Mouse (Mus musculus) cerebellum, adult 9-10 months (tissue): ENCODE data around the gene Rnf182.

Experiments
- DNase-seq: peaks from one replicate; pipeline ENCODE4 v3.0.0; 2022

Rnf182 gene

GRCm38 (mm10) chr13:43614667-43615066 lies 843 bp upstream of the Rnf182 start:
- no peak for DNase-seq

GRCm38 (mm10) chr13:43615194-43615576 lies 325 bp upstream of the Rnf182 start:
- no peak for DNase-seq

- DNase-seq = peak; percentile 86
Observed at GRCm38 (mm10) chr13:43616551-43616950, 1.0 kb downstream of the Rnf182 start.

- no peak for DNase-seq
Observed at GRCm38 (mm10) chr13:43619550-43620175, 4.2 kb downstream of the Rnf182 start.

- no peak for DNase-seq
Observed at GRCm38 (mm10) chr13:43627922-43628321, 12.4 kb downstream of the Rnf182 start.

GRCm38 (mm10) chr13:43629785-43630184 lies 14.3 kb downstream of the Rnf182 start:
- peak; percentile 98 for DNase-seq

GRCm38 (mm10) chr13:43631266-43631665 lies 15.8 kb downstream of the Rnf182 start:
- no peak for DNase-seq

GRCm38 (mm10) chr13:43633024-43633423 lies 17.5 kb downstream of the Rnf182 start:
- no peak for DNase-seq

GRCm38 (mm10) chr13:43637720-43638119 lies 22.2 kb downstream of the Rnf182 start:
- peak; percentile 77 for DNase-seq

GRCm38 (mm10) chr13:43644991-43645390 lies 29.5 kb downstream of the Rnf182 start:
- DNase-seq = peak; percentile 73

- DNase-seq = no peak
Observed at GRCm38 (mm10) chr13:43648556-43648955, 33.0 kb downstream of the Rnf182 start.

- DNase-seq = no peak
Observed at GRCm38 (mm10) chr13:43651277-43651676, 35.8 kb downstream of the Rnf182 start.

GRCm38 (mm10) chr13:43654091-43654490 lies 38.6 kb downstream of the Rnf182 start:
- no peak for DNase-seq

GRCm38 (mm10) chr13:43663225-43663624 lies 47.7 kb downstream of the Rnf182 start:
- no peak for DNase-seq

GRCm38 (mm10) chr13:43666130-43666529 lies 50.6 kb downstream of the Rnf182 start:
- no peak for DNase-seq

GRCm38 (mm10) chr13:43666920-43667319 lies 51.4 kb downstream of the Rnf182 start:
- DNase-seq = no peak

GRCm38 (mm10) chr13:43677159-43677882 lies 61.8 kb downstream of the Rnf182 start:
- DNase-seq = no peak

GRCm38 (mm10) chr13:43677883-43678244 lies 62.4 kb downstream of the Rnf182 start:
- no peak for DNase-seq

- DNase-seq = peak; percentile 89
Observed at GRCm38 (mm10) chr13:43684499-43684994, 69.0 kb downstream of the Rnf182 start.

GRCm38 (mm10) chr13:43688065-43688464 lies 72.6 kb downstream of the Rnf182 start:
- DNase-seq = no peak

GRCm38 (mm10) chr13:43691755-43692154 lies 76.2 kb downstream of the Rnf182 start:
- DNase-seq = no peak

- DNase-seq = no peak
Observed at GRCm38 (mm10) chr13:43695521-43695920, 80.0 kb downstream of the Rnf182 start.

GRCm38 (mm10) chr13:43696011-43696410 lies 80.5 kb downstream of the Rnf182 start:
- no peak for DNase-seq

GRCm38 (mm10) chr13:43698506-43698905 lies 83.0 kb downstream of the Rnf182 start:
- peak; percentile 90 for DNase-seq
